Mouse (Mus musculus) brain, embryonic 18.5 days (tissue): ENCODE measurements at regions not wholly inside any gene's neighbourhood (a gene's known extent, or its start where the extent isn't known, plus 50 kb on each side); places are given as distances from the start of the nearest gene placed in this dataset.

ENCODE experiments used
- DNase-seq: peaks from one replicate; pipeline ENCODE4 v3.0.0-alpha.2; 2012; ENCODE audit warnings: low read depth, low spot score

DNA sequence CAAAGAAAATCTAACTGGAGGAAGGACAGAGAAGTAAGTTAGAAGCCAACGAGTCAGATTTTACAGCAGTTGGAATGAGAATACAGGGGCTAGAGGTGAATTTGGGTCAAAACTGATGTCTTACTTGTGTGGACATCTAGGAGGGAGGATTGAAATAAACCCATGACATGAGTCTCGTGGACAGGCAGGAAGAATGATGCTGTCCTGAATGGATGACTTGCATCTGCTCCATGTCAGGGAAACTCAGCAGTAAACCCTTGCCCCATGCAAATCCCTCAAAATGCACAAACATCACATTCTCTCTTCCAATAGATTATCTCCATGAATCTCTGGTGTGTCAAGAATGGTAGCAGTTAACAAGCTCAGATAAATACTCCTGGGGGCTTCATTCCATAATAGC is 729.1 kb downstream of the Dhx35 start:
- no peak for DNase-seq

DNA sequence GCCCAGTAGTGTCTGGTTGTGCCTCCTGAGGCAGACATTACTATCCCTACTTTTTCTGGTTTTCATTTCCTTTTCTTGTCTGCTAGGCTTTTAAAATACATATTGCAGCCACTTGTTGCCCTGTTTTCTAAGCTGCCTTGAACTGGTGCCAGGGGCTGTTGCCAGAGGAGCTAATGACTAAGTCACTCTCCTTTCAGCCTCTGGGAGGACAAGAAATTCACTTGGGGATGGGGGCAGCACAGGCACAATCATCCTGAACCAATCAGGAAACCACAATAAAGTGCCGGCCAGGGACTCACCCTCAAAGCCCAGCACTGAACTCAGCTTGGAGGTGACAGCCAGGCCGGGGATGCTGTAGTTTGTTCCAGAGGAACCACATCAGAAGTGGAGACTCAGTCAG is 740.3 kb downstream of the Dhx35 start:
- no peak for DNase-seq

DNA sequence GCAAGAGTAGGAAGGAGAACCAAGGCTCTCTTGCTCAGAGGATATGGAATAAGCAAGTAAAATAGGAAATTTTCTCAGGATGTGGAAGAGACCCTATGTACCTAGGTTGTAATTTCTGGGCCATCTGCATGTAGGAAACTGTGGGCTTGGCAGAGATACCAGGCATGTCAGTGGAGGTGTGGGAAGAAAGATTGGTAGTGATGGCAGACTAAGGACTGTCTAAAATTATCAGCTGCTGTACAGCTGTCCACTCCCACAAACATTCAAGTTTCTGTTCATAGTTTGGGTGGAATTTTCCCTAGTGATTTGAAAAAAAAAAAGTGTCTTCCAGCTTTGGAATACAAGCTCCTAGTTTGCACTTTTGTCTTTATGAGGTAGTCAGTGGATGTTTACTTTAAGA is 744.7 kb downstream of the Dhx35 start:
- DNase-seq = no peak

DNA sequence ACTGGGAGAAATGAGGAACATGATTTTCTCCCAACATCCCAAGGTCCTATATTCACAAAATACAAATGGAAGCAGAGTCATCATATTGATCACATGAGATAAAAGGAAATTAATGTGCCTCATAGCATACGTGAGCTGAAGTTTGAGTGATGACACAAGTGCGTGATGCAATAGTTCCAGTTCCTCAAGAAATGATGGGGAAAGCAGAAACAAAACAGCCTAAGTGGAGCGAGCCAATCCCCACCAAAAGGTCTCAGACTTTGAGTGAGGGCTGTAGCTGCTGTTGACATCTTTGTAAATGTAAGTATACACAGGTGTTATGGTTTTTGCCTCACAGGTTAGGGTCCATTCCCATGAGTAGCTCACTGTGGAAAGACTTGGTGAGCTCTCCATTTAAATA is 763.0 kb downstream of the Dhx35 start:
- no peak for DNase-seq

DNA sequence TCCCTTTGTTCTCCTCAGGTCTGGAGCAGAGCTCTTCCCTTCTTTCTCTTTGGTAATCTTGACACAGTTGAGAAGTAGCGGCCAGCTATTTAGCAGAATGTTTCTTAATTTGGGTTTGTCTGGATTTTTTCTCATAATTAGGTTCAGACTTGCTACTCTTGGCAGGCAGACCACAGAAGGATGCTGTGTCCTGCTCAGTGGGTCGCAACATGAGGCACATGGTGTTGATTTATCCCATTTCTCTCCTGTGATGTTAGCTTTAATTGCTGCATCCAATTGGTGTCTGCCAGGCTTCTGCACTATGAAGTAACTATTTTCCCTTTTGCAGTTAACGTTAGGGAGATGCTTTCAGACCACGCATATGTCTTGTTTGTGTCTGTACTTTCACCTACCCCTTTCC is 768.7 kb downstream of the Gm826 start:
- no peak for DNase-seq

DNA sequence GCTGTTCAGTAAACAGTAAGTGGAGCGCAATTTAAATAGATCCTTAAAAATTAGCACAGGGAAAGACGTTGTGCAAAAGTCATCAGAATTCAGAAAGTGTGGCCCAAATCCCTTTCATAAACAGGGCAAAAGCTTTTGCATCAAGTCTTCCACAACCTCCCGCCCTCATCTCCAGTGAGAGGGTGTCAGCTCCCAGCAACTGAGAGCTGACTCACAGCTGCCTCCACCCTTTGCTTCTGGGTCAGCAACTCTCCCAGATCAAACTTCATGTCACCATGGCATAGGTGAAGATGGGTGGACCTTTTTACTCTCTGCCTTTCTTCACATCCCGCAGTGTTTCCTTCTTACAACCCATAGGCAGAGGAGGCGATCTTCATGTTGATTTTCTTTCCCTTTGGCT is 768.0 kb downstream of the Gm826 start:
- DNase-seq = no peak

DNA sequence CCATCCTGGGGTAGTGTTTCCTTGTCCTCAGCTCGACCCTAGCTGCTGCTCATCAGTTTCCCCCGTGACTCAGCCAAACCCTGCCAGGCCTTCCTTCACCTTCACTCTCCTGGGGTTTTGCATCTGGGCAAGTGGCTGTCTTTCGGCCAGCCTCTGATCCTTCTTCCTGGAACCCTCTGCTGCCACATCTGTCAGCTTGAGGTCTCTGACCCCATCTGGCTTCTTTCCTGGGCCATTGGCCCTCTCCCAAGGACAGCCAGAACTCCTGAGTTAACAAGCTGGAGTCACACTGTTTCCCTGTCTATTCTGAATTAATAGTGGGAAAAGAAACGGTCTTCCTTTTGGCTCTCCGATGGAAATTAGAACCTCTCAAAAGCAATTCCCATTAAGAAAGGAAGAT is 767.5 kb downstream of the Gm826 start:
- DNase-seq = no peak

DNA sequence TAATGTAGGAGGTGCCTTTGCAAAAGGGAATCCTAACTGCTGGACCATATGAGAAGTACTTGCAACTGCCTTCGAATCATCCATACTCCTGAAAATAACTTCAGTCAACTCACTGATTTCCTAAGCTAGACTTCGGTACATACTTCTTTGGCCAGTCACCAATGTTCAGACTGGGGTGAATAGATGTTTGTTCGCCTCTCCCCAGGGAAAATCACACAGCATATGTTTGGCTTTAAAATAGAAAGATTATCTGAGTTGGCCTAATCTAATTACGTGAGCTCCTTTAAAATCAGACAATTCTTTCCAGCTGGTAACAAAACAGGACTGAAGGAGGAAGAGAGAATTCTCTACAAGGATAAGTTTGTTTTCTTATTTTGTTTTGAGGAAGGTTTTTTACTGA is 765.6 kb downstream of the Gm826 start:
- DNase-seq = no peak

DNA sequence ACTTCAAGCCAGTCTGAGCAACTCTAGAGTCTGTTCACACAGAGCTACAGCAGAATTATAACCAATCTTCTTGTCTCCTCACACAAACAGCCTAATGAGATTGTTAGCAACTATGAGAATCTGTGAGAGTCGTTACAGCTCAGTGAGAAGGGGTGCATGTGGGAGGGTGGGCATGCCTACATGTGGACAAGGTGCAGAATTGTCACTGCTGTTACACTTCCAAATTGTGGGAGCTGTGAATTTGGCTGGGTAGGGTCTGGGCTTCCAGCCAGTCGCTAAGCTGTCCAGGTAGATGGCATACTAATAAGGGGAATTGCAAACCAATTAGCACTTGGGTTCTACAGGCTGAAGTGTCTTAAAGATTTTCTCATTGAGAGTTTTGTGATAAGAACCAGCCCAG is 762.1 kb downstream of the Gm826 start:
- no peak for DNase-seq

DNA sequence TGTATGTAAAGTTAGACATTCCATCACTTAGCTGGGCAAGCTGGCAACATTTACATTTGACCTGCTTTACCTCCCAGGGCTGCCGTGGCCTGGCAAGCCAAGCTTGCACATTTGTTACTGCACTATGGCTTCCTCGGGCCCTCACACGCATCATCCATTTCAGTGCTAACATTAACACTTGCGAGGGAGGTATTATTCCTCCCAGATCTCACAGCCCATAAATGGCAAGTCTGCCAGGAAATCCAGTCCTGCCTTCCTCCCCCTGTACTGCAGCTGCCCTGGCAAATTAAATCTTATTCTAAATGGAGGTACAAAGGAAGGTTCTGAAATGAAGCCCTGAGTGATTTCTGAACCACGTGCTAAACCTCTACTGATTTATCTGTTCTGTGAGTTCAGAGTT is 758.7 kb downstream of the Gm826 start:
- DNase-seq = no peak

DNA sequence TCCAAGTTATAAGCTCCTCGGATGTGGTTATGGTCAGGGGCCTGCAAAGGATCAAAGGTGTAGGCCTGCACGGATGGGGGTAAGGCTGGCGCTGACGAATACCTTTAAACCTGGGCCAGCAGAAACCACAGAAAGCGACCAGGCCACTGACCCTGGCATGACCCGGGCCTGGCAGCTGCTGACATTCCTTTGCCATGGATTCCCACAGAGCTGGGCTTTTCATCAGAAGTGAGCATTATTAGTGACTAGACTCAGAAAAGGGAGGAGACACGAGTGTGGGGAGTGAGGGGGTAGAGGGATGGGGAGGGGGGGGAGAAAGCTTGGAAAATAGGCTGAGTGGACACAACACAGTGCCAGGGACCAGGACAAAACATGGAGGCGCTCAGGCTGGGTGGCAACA is 750.9 kb downstream of the Gm826 start:
- DNase-seq = no peak

DNA sequence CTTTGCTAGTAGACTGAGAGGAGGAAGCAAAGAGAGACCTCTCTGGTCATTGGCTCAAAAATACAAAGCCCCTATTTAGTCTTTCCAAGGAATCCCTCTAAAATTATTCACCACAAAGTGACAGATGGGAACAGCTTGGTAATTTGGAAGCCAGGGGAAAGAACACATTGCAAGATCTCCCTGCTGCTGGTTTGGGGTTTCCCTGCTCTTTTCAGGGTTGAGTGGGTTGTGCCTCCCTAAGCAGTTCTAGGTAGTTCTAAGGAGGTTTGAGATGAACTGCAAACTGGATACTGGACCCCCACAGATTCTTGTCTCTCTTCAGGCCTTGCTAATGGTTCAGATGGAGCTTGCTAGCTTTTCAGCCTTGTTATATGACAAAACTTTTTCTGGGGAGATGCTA is 749.3 kb downstream of the Gm826 start:
- DNase-seq = peak; percentile 34

DNA sequence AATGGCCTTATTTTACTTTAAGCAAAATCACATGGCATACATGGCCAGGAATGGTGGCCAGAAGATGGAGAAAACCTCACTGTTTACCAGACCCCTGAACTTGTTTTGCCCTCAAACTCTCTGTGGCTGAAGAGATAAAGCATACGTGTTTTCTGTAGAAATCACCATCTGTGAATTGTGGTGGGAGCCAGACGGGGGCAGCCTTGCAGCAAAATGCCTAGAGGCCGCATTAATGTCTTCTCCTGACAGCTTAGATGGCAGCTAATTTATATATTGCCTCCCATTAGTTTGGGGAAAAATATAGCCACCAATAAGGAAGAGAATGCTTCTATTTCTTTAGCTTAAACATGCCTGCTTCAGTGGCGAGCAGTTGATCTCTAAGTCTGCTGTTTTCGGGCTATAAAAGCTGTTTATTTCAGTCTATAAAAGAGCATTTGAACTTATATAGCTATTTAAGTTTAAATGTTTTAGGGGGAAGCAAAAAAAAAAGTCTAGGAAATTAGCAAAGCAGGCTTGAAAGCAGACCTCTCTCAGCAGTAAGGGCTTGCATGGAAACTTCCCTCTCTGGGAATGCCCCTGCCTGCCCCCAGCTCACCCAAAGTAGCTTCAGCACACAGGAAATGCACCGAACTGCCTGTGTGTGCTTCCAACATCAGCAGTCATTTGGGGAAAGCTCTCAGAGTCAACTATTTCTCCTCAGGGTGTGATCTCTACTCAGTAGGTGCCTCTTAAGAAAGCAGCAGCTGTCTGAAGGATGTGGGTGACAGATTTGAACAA is 747.1 kb downstream of the Gm826 start:
- no peak for DNase-seq

DNA sequence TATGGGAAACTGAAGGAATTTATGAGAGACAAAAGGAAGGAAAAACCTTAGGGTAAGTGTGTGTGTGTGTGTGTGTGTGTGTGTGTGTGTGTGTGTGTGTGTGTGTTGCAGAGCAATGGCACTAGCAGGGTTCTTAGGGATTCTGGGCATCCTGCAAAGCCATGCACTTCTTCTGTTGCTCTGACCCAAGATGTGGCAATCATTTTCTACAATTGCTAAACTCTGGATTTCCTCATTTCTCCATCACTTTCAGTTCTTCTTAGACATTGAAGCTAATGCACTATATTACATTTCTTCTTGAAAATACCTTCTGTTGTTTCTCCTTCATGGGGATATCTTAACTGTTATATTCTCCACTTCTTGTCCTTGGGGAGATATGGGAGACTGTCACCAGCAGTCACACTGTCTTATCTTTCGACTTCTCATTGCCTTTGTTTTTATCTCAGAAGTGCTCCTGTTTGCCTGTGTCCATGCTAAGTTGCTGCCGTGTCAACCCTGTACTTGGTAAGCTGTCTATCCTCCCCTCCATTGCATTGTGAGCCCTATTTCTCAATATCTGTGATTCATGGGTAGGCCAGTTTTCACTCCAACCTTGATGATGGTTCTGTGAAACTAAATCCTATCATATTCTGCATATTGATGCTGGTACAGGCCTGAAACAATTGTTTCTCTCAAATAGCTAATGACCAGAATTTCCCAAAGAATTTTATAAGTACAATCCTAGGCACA is 742.4 kb downstream of the Gm826 start:
- DNase-seq = no peak

DNA sequence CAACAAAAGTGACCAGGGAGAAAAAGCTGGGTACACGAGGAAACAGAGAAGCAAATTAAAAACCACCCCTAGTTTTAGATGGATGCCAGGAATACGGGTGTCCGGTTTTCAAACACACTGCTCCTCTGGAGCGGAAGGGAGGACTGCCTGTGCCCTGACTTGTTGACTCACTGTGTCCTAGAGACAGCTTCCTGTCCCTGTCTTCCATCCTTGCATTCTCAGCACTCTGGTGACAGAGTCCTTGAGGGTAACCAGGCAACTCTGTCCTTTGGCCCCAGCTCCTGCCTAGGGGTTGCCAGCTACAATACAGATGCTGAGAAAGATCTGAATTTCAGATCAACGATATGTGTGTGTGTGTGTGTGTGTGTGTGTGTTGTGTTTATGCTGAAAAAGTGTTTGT is 741.1 kb downstream of the Gm826 start:
- no peak for DNase-seq

DNA sequence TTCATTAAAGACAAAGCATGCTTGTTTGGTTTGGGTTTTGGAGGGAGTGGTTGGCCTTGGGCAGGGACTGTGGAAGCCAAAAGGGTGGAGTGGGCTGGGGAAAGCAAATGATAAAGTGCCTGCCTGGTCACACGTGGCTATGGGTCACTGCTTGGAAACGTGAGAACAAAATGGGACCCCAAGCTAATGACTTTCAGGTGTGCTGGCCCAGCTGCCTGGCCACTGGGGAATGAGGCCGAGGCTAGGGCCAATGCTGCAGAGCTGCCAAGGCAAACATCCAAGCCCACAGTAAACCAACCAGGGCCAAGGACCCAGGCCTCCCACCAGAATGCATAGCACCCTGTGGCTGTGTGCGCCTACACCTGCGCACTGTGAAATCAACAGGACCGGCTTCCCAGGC is 737.7 kb downstream of the Gm826 start:
- no peak for DNase-seq

DNA sequence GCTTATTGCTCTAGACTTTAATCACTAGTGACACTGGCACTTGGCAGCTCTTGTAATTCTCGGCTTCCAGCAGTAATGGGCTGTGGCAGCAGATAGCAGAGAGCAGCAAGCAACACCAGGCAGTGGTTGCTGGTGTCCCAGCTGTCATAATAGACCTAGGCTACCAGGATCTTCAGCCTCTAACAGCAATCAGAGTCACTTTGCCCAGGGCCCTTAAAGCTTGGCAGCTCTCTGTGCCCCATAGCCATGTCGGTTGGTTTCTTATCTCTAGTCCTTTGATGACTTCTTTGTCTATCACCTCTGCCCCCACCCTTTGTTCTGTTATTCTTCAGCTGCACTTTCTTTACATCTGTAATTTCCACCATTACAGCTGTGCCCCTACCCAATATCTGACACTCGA is 735.9 kb downstream of the Gm826 start:
- no peak for DNase-seq

DNA sequence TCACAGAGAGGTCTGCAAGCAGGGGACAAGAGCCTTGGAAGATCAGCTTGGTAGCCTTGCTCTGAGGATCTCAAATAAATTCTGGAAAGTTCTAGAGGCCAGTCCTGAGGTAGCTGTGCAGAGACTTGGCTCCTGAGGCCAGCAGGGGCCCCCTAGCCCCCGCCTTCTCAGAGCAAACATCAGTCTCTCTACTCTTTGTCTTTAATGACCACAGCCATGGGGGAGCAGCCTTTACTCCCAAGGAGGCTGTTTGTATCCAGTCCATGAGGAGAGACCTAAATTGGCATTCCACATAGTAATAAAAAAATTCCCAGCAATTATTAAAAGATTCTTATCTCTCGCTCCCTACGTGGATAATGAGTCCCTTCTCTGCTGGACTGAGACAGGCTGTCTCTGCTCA is 726.8 kb downstream of the Gm826 start:
- DNase-seq = no peak

DNA sequence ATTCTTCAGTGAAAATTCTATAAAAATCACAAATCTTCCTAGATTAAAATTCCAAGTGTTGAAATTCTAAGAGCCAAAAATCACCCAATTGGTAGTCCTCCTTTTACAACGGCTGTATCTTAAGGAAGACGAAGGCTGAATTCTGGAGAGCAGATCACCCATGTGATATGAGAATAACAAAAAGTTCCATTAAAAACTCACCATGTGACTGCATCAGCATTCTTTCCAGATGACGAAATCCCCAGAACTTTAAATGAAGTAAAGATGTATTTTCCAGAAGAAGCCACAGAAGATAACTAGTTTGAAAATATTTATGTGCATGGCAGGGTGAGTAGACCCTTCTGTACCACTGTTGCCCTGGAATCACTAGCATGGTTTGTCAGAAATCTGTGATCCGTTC is 723.5 kb downstream of the Gm826 start:
- DNase-seq = no peak

DNA sequence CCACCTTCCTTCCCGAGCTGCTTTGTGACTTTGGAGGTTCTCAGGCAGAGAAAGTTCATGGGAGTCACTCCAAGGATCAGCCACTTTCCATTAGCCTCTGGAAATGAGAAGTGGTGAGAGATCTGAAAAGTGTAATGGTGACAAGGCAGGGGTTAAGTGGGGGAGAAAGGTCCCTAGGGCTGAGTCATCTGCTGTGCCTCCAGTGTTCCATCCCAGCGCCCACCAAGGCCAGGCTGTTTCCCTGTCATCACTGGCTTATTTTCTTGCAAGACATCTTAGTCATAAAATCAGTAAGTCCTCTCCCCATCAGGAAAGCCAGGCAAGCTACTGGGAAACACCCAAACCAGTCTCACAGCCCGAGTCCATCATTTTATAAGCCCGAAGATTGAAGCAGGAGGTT is 717.3 kb downstream of the Gm826 start:
- no peak for DNase-seq

DNA sequence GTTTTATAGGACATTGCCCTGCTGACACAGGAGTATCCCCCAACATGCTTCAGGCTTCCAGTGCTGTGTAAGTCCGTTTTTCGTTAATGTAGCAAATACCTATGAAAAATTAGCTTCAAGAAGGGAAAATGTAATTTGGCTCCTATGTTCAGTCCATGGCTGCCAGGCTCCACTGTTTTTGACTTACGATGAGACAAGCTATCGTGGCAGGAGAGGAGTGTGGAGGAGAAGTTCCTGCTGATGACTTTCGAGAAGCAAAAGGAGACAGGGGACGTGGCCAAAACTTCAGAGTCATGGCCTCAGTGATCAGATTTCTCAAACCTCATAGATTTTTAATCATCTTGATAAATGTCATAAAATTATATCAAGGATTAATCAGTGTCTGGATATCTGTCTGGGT is 712.7 kb downstream of the Gm826 start:
- DNase-seq = no peak

DNA sequence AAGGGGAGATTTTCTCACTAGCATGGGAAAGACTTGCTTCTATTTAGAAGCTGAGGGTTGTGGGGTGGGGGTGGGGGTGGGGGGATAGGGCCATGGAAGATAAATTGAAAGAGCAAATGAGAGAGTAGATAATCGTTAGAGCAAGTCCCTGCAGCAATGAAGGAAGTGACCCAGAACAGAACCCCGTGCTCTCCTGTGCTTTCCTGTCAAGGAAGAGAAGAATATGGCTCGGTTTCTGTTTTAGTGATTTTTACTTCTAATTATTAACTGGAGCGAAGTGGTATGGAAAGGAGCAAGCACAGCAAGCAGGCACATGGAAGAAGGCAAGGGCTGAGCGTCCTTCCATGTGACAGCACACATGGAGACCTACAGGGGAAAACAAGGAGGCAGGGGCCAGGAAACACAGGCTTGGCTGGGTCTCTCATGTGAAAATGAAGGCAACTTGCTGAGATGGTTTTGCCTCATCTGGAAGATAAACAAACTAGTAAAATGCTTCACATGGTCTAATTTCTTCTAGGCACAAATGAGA is 711.8 kb downstream of the Gm826 start:
- DNase-seq = no peak

DNA sequence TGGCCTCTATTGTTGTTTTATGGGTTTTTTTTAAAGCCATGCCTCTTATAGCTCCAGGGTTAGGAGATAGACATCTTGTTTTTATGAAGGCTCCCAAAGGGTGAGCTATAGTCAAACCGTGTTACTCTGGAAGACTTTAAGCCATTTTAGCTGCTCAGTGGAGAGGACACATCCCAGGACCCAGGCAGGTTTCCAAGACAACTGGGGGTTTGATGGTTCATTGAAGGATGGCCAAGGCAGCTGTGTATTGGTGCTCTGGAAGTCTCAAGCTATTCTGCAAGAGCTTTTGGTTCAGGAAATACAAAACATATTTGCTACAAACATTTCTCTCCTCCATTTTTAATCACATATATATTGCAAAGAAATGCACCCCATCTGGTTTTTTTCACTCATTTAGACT is 708.7 kb downstream of the Gm826 start:
- no peak for DNase-seq
